In the genomic region with DNA sequence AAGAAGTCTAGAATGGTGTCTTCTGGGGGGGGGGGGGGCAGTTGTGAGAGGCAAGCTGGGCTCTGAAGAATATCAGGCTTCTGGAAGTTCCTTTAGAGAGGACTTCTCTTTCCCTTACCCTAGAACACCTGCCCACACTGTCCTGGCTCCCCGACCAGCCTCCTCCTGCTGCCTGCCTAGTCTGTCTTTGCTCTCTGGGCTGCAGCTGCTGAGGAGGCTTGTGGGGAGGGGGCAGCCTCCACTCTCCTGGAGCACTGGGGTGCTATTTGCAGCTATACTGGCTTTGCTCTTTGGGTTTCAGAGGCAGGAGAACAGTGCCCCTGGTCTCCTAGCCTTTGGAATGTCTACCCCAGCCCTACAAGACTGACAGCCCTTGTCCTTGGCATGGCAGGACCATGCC, we compare ENCODE assay signal across 23 mouse cellular contexts. TPM values are rescaled to one million over a fixed set of nuclear protein-coding genes. Genes with fewer than 3 reads are reported as not detected.
DNase-seq lines count a peak whose midpoint lies in the region; ATAC-seq and TF ChIP-seq lines count a peak whose summit lies in the region.
"Had no signal": no experiment of that assay in that cellular context is flagged by ENCODE, and none has a peak within 500 bp of the region (broad histone marks: within the 10 kb centered on the region; RNA-seq: fewer than 3 reads in every experiment).

No protein-coding gene starts in this region.

- 70% methylated on average over 1 of the region's 1 CpGs for WGBS in forebrain, embryonic 11.5 days
- 71% methylated on average over 1 of the region's 1 CpGs for WGBS in forebrain, embryonic 10.5 days
- WGBS in thymus, adult 2 months: 28% methylated on average over 1 of the region's 1 CpGs
- WGBS in stomach, postnatal 0 days: 75% methylated on average over 1 of the region's 1 CpGs

- no peak overlapping the region for H3K4me2 ChIP-seq in forebrain, embryonic 11.5 days (ENCODE audit: low read depth, low read length, severe bottlenecking)
- H3K4me2 ChIP-seq in stomach, postnatal 0 days (replicated peaks; ENCODE audit: low read depth): no peak overlapping the region
- H3K4me2 ChIP-seq: embryonic facial prominence, embryonic 12.5 days; forebrain, embryonic 13.5 days; forebrain, embryonic 15.5 days had no signal

- no peak overlapping the region for H3K27ac ChIP-seq in forebrain, embryonic 11.5 days (ENCODE audit: low read depth, low read length)
- no peak overlapping the region for H3K27ac ChIP-seq in forebrain, embryonic 10.5 days
- H3K27ac ChIP-seq in thymus, adult 2 months (ENCODE audit: control insufficient read depth, insufficient read depth, low read length): no peak overlapping the region
- H3K27ac ChIP-seq in stomach, postnatal 0 days (replicated peaks): no peak overlapping the region
- H3K27ac ChIP-seq: embryonic facial prominence, embryonic 10.5 days; embryonic facial prominence, embryonic 12.5 days; forebrain, embryonic 13.5 days; forebrain, embryonic 15.5 days had no signal

- no peaks in the 10 kb centered on the region for H3K36me3 ChIP-seq in forebrain, embryonic 11.5 days (ENCODE audit: control insufficient read depth, insufficient read depth, low read length)
- no peaks in the 10 kb centered on the region for H3K36me3 ChIP-seq in forebrain, embryonic 10.5 days (replicated peaks)
- H3K36me3 ChIP-seq in thymus, adult 2 months (ENCODE audit: control insufficient read depth, insufficient read depth, low read length): no peaks in the 10 kb centered on the region
- no peaks in the 10 kb centered on the region for H3K36me3 ChIP-seq in stomach, postnatal 0 days (ENCODE audit: control insufficient read depth, insufficient read depth, low read length)
- H3K36me3 ChIP-seq: embryonic facial prominence, embryonic 10.5 days; embryonic facial prominence, embryonic 12.5 days; forebrain, embryonic 15.5 days; G1E had no signal

- TF ChIP-seq CTCF in thymus, adult 2 months (IDR thresholded peaks at IDR 0.05; ENCODE audit: borderline replicate concordance, control insufficient read depth, extremely low read depth, insufficient read depth, low read length, poor library complexity): no peak
- no peak for TF ChIP-seq CTCF in stomach, postnatal 0 days (IDR thresholded peaks at IDR 0.05; ENCODE audit: low read depth)

- peak; percentile 42 for DNase-seq in forebrain, embryonic 11.5 days (ENCODE audit: low spot score)
- DNase-seq in forebrain, embryonic 10.5 days (ENCODE audit: extremely low spot score, low spot score): no peak
- peak; percentile 50 for DNase-seq in thymus, postnatal 14 days
- DNase-seq in thymus, adult 2 months: no peak
- DNase-seq in stomach, postnatal 0 days (ENCODE audit: low spot score): no peak
- DNase-seq: adrenal gland, adult 8-10 months; adrenal gland, postnatal 14 days; adrenal gland, postnatal 36 days; B cell, adult 2 months; cerebellum, adult 11-12 months; cerebellum, adult 2 months; cerebellum, adult 9-10 months; cerebellum, postnatal 10 days; cerebellum, postnatal 25 days; forebrain, postnatal 0 days had no signal

- no peaks in the 10 kb centered on the region for H3K9me3 ChIP-seq in forebrain, embryonic 11.5 days (ENCODE audit: control insufficient read depth, low read length)
- no peaks in the 10 kb centered on the region for H3K9me3 ChIP-seq in forebrain, embryonic 10.5 days
- no peaks in the 10 kb centered on the region for H3K9me3 ChIP-seq in stomach, postnatal 0 days (ENCODE audit: control insufficient read depth, low read length)
- H3K9me3 ChIP-seq: embryonic facial prominence, embryonic 10.5 days; embryonic facial prominence, embryonic 12.5 days; forebrain, embryonic 13.5 days; forebrain, embryonic 15.5 days; G1E had no signal

- H3K9ac ChIP-seq in forebrain, embryonic 11.5 days (ENCODE audit: low read length): no peak overlapping the region
- no peak overlapping the region for H3K9ac ChIP-seq in stomach, postnatal 0 days (ENCODE audit: low read length)
- H3K9ac ChIP-seq: embryonic facial prominence, embryonic 12.5 days; forebrain, embryonic 13.5 days; forebrain, embryonic 15.5 days; forebrain, postnatal 0 days had no signal

- no peak overlapping the region for H3K4me3 ChIP-seq in forebrain, embryonic 11.5 days (ENCODE audit: low read depth, low read length)
- H3K4me3 ChIP-seq in forebrain, embryonic 10.5 days: no peak overlapping the region
- no peak overlapping the region for H3K4me3 ChIP-seq in thymus, adult 2 months (ENCODE audit: control insufficient read depth, insufficient read depth, low read length)
- no peak overlapping the region for H3K4me3 ChIP-seq in stomach, postnatal 0 days (ENCODE audit: low read depth, low read length)
- H3K4me3 ChIP-seq: embryonic facial prominence, embryonic 10.5 days; embryonic facial prominence, embryonic 12.5 days; forebrain, embryonic 13.5 days; forebrain, embryonic 15.5 days had no signal

- TF ChIP-seq POLR2A in thymus, adult 2 months (IDR thresholded peaks at IDR 0.05; ENCODE audit: control insufficient read depth, extremely low read depth, insufficient read depth, low read length, poor library complexity): no peak

- ATAC-seq in forebrain, embryonic 11.5 days (replicated peaks; ENCODE audit: low FRiP score): no peak
- ATAC-seq in stomach, postnatal 0 days (ENCODE audit: low FRiP score, low TSS enrichment): peak; percentile 25; the same call in 1 of the 2 replicates
- ATAC-seq: activated CD4-positive, CD25-positive, alpha-beta regulatory T cell, adult 4 months; CD4-positive, CD25-positive, alpha-beta regulatory T cell, adult 4 months; forebrain, embryonic 13.5 days; forebrain, embryonic 15.5 days; forebrain, postnatal 0 days; Patski had no signal

- no peak for TF ChIP-seq EP300 in stomach, postnatal 0 days (optimal IDR thresholded peaks at IDR 0.05)

- H3K4me1 ChIP-seq in forebrain, embryonic 11.5 days (replicated peaks; ENCODE audit: control insufficient read depth, insufficient read depth, low read length): peaks cover 2% of the 10 kb centered on the region
- peaks cover 2% of the 10 kb centered on the region for H3K4me1 ChIP-seq in forebrain, embryonic 10.5 days
- peaks cover 38% of the 10 kb centered on the region for H3K4me1 ChIP-seq in thymus, adult 2 months (replicated peaks; ENCODE audit: control insufficient read depth, insufficient read depth, low read length)
- H3K4me1 ChIP-seq in stomach, postnatal 0 days (replicated peaks; ENCODE audit: control insufficient read depth, insufficient read depth): no peaks in the 10 kb centered on the region

- H3K27me3 ChIP-seq in forebrain, embryonic 11.5 days (ENCODE audit: control insufficient read depth, insufficient read depth, low read length): peaks cover 2% of the 10 kb centered on the region; the same call in 1 of the 2 replicates
- peaks cover 40% of the 10 kb centered on the region for H3K27me3 ChIP-seq in forebrain, embryonic 10.5 days (ENCODE audit: poor library complexity, severe bottlenecking)
- H3K27me3 ChIP-seq in thymus, adult 2 months (ENCODE audit: control insufficient read depth, insufficient read depth, low read length): no peaks in the 10 kb centered on the region; the same call in 1 of the 2 replicates
- H3K27me3 ChIP-seq in stomach, postnatal 0 days (ENCODE audit: control insufficient read depth, insufficient read depth, low read length): no peaks in the 10 kb centered on the region; the same call in 1 of the 2 replicates

RNA-seq across cellular contexts. Expression of a gene that starts 12.7 kb away (rescaled TPM):
- polyA plus RNA-seq in forebrain, embryonic 11.5 days (2014; fragmentation: Nextera tagmentation; extraction: Ambion mirVana): 0.19 and 0.21 TPM in 2 replicates
- 0.25 and 0.41 TPM in 2 replicates for polyA plus RNA-seq in forebrain, embryonic 10.5 days (2016; fragmentation: Nextera tagmentation; extraction: Ambion mirVana)
- polyA plus RNA-seq in thymus, adult 2 months (2012; rRNA removed): 20.5 and 26.2 TPM in 2 replicates
- polyA plus RNA-seq in stomach, postnatal 0 days (2015; fragmentation: Nextera tagmentation; extraction: Ambion mirVana): 0.11 TPM in 2 replicates
- polyA plus RNA-seq: activated CD4-positive, CD25-positive, alpha-beta regulatory T cell, adult 4 months; G1E; Patski had no signal

RNA-seq across cellular contexts. Expression of a gene that starts 30.9 kb away (rescaled TPM):
- not detected in 2 replicates for polyA plus RNA-seq in forebrain, embryonic 11.5 days (2014; fragmentation: Nextera tagmentation; extraction: Ambion mirVana)
- not detected in 2 replicates for polyA plus RNA-seq in forebrain, embryonic 10.5 days (2016; fragmentation: Nextera tagmentation; extraction: Ambion mirVana)
- polyA plus RNA-seq in thymus, adult 2 months (2012; rRNA removed): 1.7 and 4.5 TPM in 2 replicates
- polyA plus RNA-seq in stomach, postnatal 0 days (2015; fragmentation: Nextera tagmentation; extraction: Ambion mirVana): 0.11 and 0.12 TPM in 2 replicates
- polyA plus RNA-seq: embryonic facial prominence, embryonic 10.5 days; forebrain, embryonic 13.5 days; forebrain, embryonic 15.5 days; G1E; Patski had no signal

RNA-seq across cellular contexts. Expression of a gene that starts 33.4 kb away (rescaled TPM):
- polyA plus RNA-seq in forebrain, embryonic 11.5 days (2014; fragmentation: Nextera tagmentation; extraction: Ambion mirVana): 2.9 and 3.2 TPM in 2 replicates
- 3.6 and 4.5 TPM in 2 replicates for polyA plus RNA-seq in forebrain, embryonic 10.5 days (2016; fragmentation: Nextera tagmentation; extraction: Ambion mirVana)
- 5.2 and 9.8 TPM in 2 replicates for polyA plus RNA-seq in thymus, adult 2 months (2012; rRNA removed)
- 0.84 and 0.94 TPM in 2 replicates for polyA plus RNA-seq in stomach, postnatal 0 days (2015; fragmentation: Nextera tagmentation; extraction: Ambion mirVana)
- polyA plus RNA-seq: G1E, Patski had no signal

RNA-seq across cellular contexts. Expression of a gene that starts 53.0 kb away (rescaled TPM):
- not detected in 2 replicates for polyA plus RNA-seq in forebrain, embryonic 11.5 days (2014; fragmentation: Nextera tagmentation; extraction: Ambion mirVana)
- polyA plus RNA-seq in forebrain, embryonic 10.5 days (2016; fragmentation: Nextera tagmentation; extraction: Ambion mirVana): 0.19 TPM in 1 of 2 replicates, not detected in the other
- polyA plus RNA-seq in thymus, adult 2 months (2012; rRNA removed): 7.4 and 16.1 TPM in 2 replicates
- polyA plus RNA-seq in stomach, postnatal 0 days (2015; fragmentation: Nextera tagmentation; extraction: Ambion mirVana): 23.4 and 25.3 TPM in 2 replicates
- polyA plus RNA-seq: activated CD4-positive, CD25-positive, alpha-beta regulatory T cell, adult 4 months; CD4-positive, CD25-positive, alpha-beta regulatory T cell, adult 4 months; forebrain, embryonic 13.5 days; forebrain, embryonic 15.5 days; forebrain, postnatal 0 days; G1E; Patski had no signal

Comparison
In these comparisons a context has a peak if more than half of its experiments do, and no peak if none do; other contexts are left out.
1. DNase-seq: peak in forebrain, embryonic 11.5 days (single experiment) and thymus, postnatal 14 days (single experiment); none in forebrain, embryonic 10.5 days (single experiment), thymus, adult 2 months (single experiment) and stomach, postnatal 0 days (single experiment).
2. RNA of a gene that starts 12.7 kb away (polyA plus RNA-seq): 20.5 to 26.2 TPM in thymus, adult 2 months; 0.25 to 0.41 TPM in forebrain, embryonic 10.5 days, 0.19 to 0.21 TPM in forebrain, embryonic 11.5 days and 0.11 TPM in stomach, postnatal 0 days; every median in the first group is over 10 times any median in the second.